Comparison of ENCODE assay signal across 20 mouse cellular contexts in the genomic region with DNA sequence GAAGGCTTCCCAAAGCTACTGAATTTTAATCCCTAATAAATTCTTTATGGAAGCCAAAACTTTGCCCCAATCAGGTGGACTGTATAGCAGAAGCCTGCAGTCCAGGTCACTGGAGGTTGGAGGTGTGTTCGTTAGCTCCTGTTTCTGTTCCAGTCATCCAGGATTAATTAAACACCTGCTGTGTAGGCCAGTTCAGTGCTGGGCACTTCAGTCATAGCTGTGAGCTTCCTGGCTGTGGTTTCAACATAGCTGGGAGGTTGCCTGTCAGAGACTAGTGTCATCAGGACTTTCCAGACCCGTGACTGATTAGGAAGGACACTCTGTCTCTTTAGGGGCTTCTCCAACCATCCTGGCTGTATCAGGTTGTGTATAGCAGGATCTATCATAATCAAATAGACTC.
"Had no signal": no experiment of that assay in that cellular context is flagged by ENCODE, and none has a peak within 500 bp of the region (broad histone marks: within the 10 kb centered on the region; RNA-seq: fewer than 3 reads in every experiment).

No protein-coding gene starts in this region.

- H3K36me3 ChIP-seq: limb, embryonic 10.5 days; limb, embryonic 13.5 days; liver, embryonic 12.5 days; liver, embryonic 15.5 days; lung, embryonic 15.5 days; midbrain, embryonic 10.5 days; stomach, embryonic 15.5 days had no signal

- DNase-seq: layer of hippocampus, adult 9-11 months; liver; lung, adult 18-20 months; lung, postnatal 10 days; lung, postnatal 36 days; spleen, adult 18-20 months; thymus, postnatal 25 days had no signal

- H3K4me1 ChIP-seq: limb, embryonic 10.5 days; limb, embryonic 13.5 days; liver, embryonic 12.5 days; liver, embryonic 15.5 days; megakaryocyte, embryonic 14.5 days; neural tube, embryonic 13.5 days; stomach, embryonic 15.5 days had no signal

- H3K4me3 ChIP-seq: layer of hippocampus, adult 2 months; limb, embryonic 10.5 days; limb, embryonic 13.5 days; liver, embryonic 12.5 days; liver, embryonic 15.5 days; lung, embryonic 15.5 days; megakaryocyte, embryonic 14.5 days; midbrain, embryonic 10.5 days; midbrain, embryonic 13.5 days; myocyte; neural tube, embryonic 13.5 days; stomach, embryonic 15.5 days had no signal

- H3K4me2 ChIP-seq: limb, embryonic 13.5 days; liver, embryonic 12.5 days; liver, embryonic 15.5 days; lung, embryonic 15.5 days; midbrain, embryonic 13.5 days; neural tube, embryonic 13.5 days; stomach, embryonic 15.5 days had no signal

- ATAC-seq: liver, embryonic 12.5 days; midbrain, embryonic 13.5 days had no signal

- H3K27me3 ChIP-seq: liver, embryonic 12.5 days; liver, embryonic 15.5 days; lung, embryonic 15.5 days; megakaryocyte, embryonic 14.5 days; midbrain, embryonic 13.5 days; neural tube, embryonic 13.5 days; stomach, embryonic 15.5 days had no signal

- H3K27ac ChIP-seq: kidney, postnatal 0 days; layer of hippocampus, adult 2 months; limb, embryonic 10.5 days; limb, embryonic 13.5 days; liver, embryonic 12.5 days; liver, embryonic 15.5 days; lung, embryonic 15.5 days; midbrain, embryonic 13.5 days; neural tube, embryonic 13.5 days; stomach, embryonic 15.5 days had no signal

- H3K9ac ChIP-seq: limb, embryonic 13.5 days; liver, embryonic 12.5 days; liver, embryonic 15.5 days; lung, embryonic 15.5 days; midbrain, embryonic 13.5 days; neural tube, embryonic 13.5 days; stomach, embryonic 15.5 days had no signal

- H3K9me3 ChIP-seq: limb, embryonic 10.5 days; limb, embryonic 13.5 days; liver, embryonic 15.5 days; lung, embryonic 15.5 days; megakaryocyte, embryonic 14.5 days; midbrain, embryonic 10.5 days; midbrain, embryonic 13.5 days; neural tube, embryonic 13.5 days; stomach, embryonic 15.5 days had no signal
